Mouse (Mus musculus) ES-E14 (cell line): ENCODE measurements at regions not wholly inside any gene's neighbourhood (a gene's known extent, or its start where the extent isn't known, plus 50 kb on each side); places are given as distances from the start of the nearest gene placed in this dataset.

ENCODE experiments used
- CHD2 ChIP-seq: IDR thresholded peaks from 2 replicates; pipeline ENCODE4 v1.6.1; 2014; ENCODE audit warnings: mild to moderate bottlenecking, low read depth, low read length, inconsistent platforms
- MAFK ChIP-seq: IDR thresholded peaks from 2 replicates; pipeline ENCODE4 v1.6.1; 2014; ENCODE audit warnings: mild to moderate bottlenecking, low read depth, low read length, inconsistent platforms; ENCODE audit not compliant: insufficient read depth
- ZC3H11A ChIP-seq: IDR thresholded peaks from 2 replicates; pipeline ENCODE4 v1.6.1; 2012; ENCODE audit warnings: low read depth, mild to moderate bottlenecking, inconsistent platforms, low read length, borderline replicate concordance
- ZNF384 ChIP-seq: IDR thresholded peaks from 2 replicates; pipeline ENCODE4 v1.6.1; 2012; ENCODE audit warnings: low read depth, low read length, inconsistent platforms

DNA sequence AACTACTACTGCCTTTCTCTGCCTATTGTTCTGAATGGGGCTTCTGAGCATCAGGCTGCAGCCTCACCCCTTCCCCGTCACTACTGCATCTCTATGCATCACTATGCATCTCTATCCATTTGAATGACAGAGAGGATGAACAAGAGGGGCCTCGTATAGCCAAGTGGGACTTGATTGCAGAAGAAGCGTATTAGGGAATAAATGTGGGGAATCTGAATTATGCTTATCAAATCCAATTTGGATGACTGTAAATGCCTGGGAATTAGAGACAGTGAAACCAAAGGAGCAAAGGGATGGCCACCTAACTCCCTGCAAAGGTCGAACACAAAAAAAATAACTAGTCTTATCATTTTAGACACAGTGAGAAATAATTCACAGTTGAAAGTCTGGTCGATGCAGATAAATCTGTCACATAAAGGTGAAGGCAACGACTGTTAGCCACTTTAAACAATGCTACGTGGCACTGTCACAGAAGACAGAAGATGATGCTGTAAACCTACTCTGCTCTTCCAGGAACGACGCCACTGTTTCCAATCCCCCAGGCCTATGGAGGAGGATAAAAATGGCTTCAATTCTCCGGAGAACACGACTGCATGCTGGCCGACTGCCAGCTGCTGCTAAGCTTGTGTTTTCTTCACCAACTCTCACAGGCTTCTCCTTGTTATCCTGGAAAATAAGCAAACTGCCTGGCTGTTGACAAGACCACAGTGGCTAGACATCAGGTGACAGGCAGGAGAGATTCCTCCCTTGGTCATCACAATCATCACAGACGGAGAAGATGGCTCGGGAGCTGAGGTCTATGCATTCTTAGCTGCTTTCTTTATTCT lies 213.6 kb upstream of the Akirin2 start:
- no peak for TF ChIP-seq CHD2
- TF ChIP-seq ZC3H11A = no peak
- no peak for TF ChIP-seq ZNF384
- TF ChIP-seq MAFK = no peak
